Mouse (Mus musculus) kidney, embryonic 14.5 days (tissue): ENCODE measurements around the gene Pigh. TPM values are rescaled to one million over a fixed set of nuclear protein-coding genes. Genes with fewer than 3 reads are reported as not detected.
A peak's percentile ranks its signal among the peaks of the same experiment; 100 is the strongest.

Experiments
- ATAC-seq: fragments of 200-750 bp; cut with Nextera tagmentation; 2 replicates; pipeline ENCODE4 v1.8.0; 2017; ENCODE audit warnings: moderate number of reproducible peaks, mild to moderate bottlenecking, moderate TSS enrichment, moderate library complexity; ENCODE audit not compliant: low FRiP score, low TSS enrichment
- H3K27ac ChIP-seq: fragments of 300-500 bp; sonication (generic); 2 replicates; pipeline ENCODE4 v1.5.1; 2014; ENCODE audit warnings: low read depth, mild to moderate bottlenecking, low read length, moderate library complexity, mixed read lengths
- H3K27me3 ChIP-seq: fragments of 300-500 bp; sonication (generic); 2 replicates; pipeline ENCODE4 v1.6.1; 2014; ENCODE audit warnings: mild to moderate bottlenecking, low read length; ENCODE audit not compliant: control insufficient read depth, insufficient read depth
- H3K36me3 ChIP-seq: fragments of 300-500 bp; sonication (generic); 2 replicates; pipeline ENCODE4 v1.6.1; 2014; ENCODE audit warnings: low read length, mixed read lengths; ENCODE audit not compliant: control insufficient read depth, insufficient read depth
- H3K4me1 ChIP-seq: fragments of 300-500 bp; sonication (generic); 2 replicates; pipeline ENCODE4 v1.6.1; 2014; ENCODE audit warnings: low read length, mixed read lengths; ENCODE audit not compliant: control insufficient read depth, insufficient read depth
- H3K4me2 ChIP-seq: fragments of 300-500 bp; sonication (generic); replicated peaks from 2 replicates; pipeline ENCODE4 v1.6.1; 2014; ENCODE audit warnings: low read depth, mild to moderate bottlenecking, low read length
- H3K4me3 ChIP-seq: fragments of 300-500 bp; sonication (generic); 2 replicates; pipeline ENCODE4 v1.5.1; 2014; ENCODE audit warnings: mild to moderate bottlenecking, low read length
- H3K9ac ChIP-seq: fragments of 300-500 bp; sonication (generic); 2 replicates; pipeline ENCODE4 v1.6.1; 2014; ENCODE audit warnings: low read depth, mild to moderate bottlenecking, low read length, moderate library complexity
- H3K9me3 ChIP-seq: fragments of 300-500 bp; sonication (generic); 2 replicates; pipeline ENCODE4 v1.6.1; 2016; ENCODE audit warnings: low read length; ENCODE audit not compliant: control insufficient read depth
- WGBS: fragments of 180-500 bp; shearing (Covaris S2); extraction: QIAGEN DNeasy Blood & Tissue Kit; methylation state at CpG from one replicate; pipeline ENCODE4 v1.1.7; 2014; 5-methylcytosine and 5-hydroxymethylcytosine counted together
- polyA plus RNA-seq: library from polyadenylated mRNA; unstranded; fragments of >200 nt; fragmentation: Nextera tagmentation; extraction: Ambion mirVana; gene quantifications from 2 replicates; pipeline ENCODE4 v1.2.1, GENCODE M21; 2014

Gene Pigh
- polyA plus RNA-seq, result 27.1 and 36.4 TPM in 2 replicates

GRCm38 (mm10) chr12:79089182-79089812 lies at the start of gene Pigh:
Gene Pigh (minus strand): TSS chr12:79089651.
- H3K27me3 ChIP-seq, result no peaks in the 10 kb centered on the region
- H3K4me3 ChIP-seq, result peak within 1 kb of the TSS; percentile 73
- peak; percentile 98 for ATAC-seq
- H3K4me1 ChIP-seq, result no peaks in the 10 kb centered on the region
- H3K9ac ChIP-seq, result peak within 1 kb of the TSS; percentile 80
- H3K36me3 ChIP-seq, result no peaks in the 10 kb centered on the region
- H3K9me3 ChIP-seq, result no peaks in the 10 kb centered on the region
- H3K27ac ChIP-seq, result no peak within 1 kb of the TSS
- peak within 1 kb of the TSS; percentile 51 for H3K4me2 ChIP-seq
- WGBS, result under 1% methylated on average over 53 of the region's 53 CpGs

GRCm38 (mm10) chr12:79138999-79139398 lies 49.5 kb upstream of the Pigh start:
- ATAC-seq, result no peak
- Histone ChIP-seq H3K36me3 (no peaks in the 10 kb centered on the region), H3K9me3 (no peaks in the 10 kb centered on the region), H3K27me3 (no peaks in the 10 kb centered on the region), H3K4me2 (no peak overlapping the region), H3K4me3 (no peak overlapping the region), H3K9ac (no peak overlapping the region), H3K4me1 (no peaks in the 10 kb centered on the region), H3K27ac (no peak overlapping the region)

- H3K4me2 ChIP-seq, result no peak overlapping the region
- no peaks in the 10 kb centered on the region for H3K9me3 ChIP-seq
- H3K27me3 ChIP-seq, result peaks cover 13% of the 10 kb centered on the region
- H3K4me1 ChIP-seq, result no peaks in the 10 kb centered on the region
- 71% methylated on average over 7 of the region's 7 CpGs for WGBS
- no peaks in the 10 kb centered on the region for H3K36me3 ChIP-seq
- ATAC-seq, result no peak
- H3K9ac ChIP-seq, result no peak overlapping the region
- no peak overlapping the region for H3K27ac ChIP-seq
- H3K4me3 ChIP-seq, result no peak overlapping the region
Observed at GRCm38 (mm10) chr12:79136949-79137348, 47.5 kb upstream of the Pigh start.

GRCm38 (mm10) chr12:79135105-79135504 lies 45.7 kb upstream of the Pigh start:
- Histone ChIP-seq H3K4me2 (no peak overlapping the region), H3K9me3 (no peaks in the 10 kb centered on the region)

GRCm38 (mm10) chr12:79134676-79135075 lies 45.2 kb upstream of the Pigh start:
- no peak for ATAC-seq
- Histone ChIP-seq H3K27me3 (peaks cover 30% of the 10 kb centered on the region), H3K9ac (no peak overlapping the region), H3K4me1 (no peaks in the 10 kb centered on the region), H3K4me2 (no peak overlapping the region), H3K36me3 (no peaks in the 10 kb centered on the region), H3K9me3 (no peaks in the 10 kb centered on the region), H3K27ac (no peak overlapping the region; the same call in 1 of the 2 replicates), H3K4me3 (no peak overlapping the region)
- 45% methylated on average over 8 of the region's 8 CpGs for WGBS

More at GRCm38 (mm10) chr12:79135105-79135504, 45.7 kb upstream of the Pigh start:
- Histone ChIP-seq H3K4me3 (no peak overlapping the region), H3K4me1 (no peaks in the 10 kb centered on the region), H3K9ac (no peak overlapping the region), H3K27me3 (peaks cover 30% of the 10 kb centered on the region), H3K36me3 (no peaks in the 10 kb centered on the region), H3K27ac (no peak overlapping the region; the same call in 1 of the 2 replicates)
- WGBS, result 29% methylated on average over 4 of the region's 4 CpGs
- ATAC-seq, result no peak

DNA sequence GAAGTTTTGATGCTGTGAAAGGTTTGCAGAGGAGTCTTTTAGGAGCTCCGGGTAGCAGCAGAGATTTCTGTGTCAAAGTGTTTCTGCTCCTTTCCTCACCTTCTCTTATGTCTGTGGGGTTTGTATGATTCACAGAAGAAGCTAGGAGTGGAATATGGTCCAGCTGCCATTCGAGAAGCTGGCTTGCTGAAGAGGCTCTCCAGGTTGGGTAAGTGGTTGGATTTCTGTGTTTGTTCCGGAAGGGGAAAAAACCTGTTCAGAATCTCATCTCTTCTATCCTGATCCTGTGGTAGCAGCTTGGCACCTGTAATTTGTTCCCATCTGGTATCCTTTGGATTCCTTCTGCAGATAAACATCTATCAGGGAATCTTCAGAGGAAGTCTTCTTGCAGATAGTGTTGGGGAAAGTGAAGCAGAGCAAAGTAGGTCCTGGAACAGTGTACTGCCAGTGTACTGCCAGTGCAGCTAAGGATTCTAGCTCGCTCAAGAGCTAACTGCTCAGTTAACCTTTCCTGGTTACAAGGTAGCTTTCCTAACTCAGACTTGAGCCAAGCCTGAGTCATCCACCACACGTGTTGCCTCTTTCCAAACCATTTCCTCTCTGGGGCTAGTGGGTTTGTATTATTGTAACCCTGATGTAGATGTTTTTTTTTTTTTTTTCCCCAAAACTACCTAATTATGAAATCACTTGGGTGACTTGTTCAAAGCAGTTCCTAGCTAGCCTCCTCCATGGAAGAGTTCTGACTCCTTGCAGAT lies 42.4 kb upstream of the Pigh start:
- no peak overlapping the region for H3K9ac ChIP-seq
- no peaks in the 10 kb centered on the region for H3K4me1 ChIP-seq
- no peak overlapping the region for H3K27ac ChIP-seq
- WGBS, result 23% methylated on average over 5 of the region's 5 CpGs
- H3K9me3 ChIP-seq, result no peaks in the 10 kb centered on the region
- no peaks in the 10 kb centered on the region for H3K36me3 ChIP-seq
- H3K27me3 ChIP-seq, result peaks cover 32% of the 10 kb centered on the region
- no peak for ATAC-seq
- H3K4me2 ChIP-seq, result peak overlapping the region; percentile 49; the same call in 1 of the 2 replicates
- peak overlapping the region; percentile 31; the same call in 1 of the 2 replicates for H3K4me3 ChIP-seq

- Histone ChIP-seq H3K4me3 (peak overlapping the region; percentile 31), H3K27me3 (peaks cover 32% of the 10 kb centered on the region), H3K9ac (peak overlapping the region; percentile 24), H3K4me2 (peak overlapping the region; percentile 49), H3K9me3 (no peaks in the 10 kb centered on the region), H3K36me3 (no peaks in the 10 kb centered on the region), H3K4me1 (no peaks in the 10 kb centered on the region), H3K27ac (no peak overlapping the region)
- WGBS, result 0% methylated on average over 22 of the region's 22 CpGs
- ATAC-seq, result no peak
Observed at GRCm38 (mm10) chr12:79131178-79131675, 41.8 kb upstream of the Pigh start.

DNA sequence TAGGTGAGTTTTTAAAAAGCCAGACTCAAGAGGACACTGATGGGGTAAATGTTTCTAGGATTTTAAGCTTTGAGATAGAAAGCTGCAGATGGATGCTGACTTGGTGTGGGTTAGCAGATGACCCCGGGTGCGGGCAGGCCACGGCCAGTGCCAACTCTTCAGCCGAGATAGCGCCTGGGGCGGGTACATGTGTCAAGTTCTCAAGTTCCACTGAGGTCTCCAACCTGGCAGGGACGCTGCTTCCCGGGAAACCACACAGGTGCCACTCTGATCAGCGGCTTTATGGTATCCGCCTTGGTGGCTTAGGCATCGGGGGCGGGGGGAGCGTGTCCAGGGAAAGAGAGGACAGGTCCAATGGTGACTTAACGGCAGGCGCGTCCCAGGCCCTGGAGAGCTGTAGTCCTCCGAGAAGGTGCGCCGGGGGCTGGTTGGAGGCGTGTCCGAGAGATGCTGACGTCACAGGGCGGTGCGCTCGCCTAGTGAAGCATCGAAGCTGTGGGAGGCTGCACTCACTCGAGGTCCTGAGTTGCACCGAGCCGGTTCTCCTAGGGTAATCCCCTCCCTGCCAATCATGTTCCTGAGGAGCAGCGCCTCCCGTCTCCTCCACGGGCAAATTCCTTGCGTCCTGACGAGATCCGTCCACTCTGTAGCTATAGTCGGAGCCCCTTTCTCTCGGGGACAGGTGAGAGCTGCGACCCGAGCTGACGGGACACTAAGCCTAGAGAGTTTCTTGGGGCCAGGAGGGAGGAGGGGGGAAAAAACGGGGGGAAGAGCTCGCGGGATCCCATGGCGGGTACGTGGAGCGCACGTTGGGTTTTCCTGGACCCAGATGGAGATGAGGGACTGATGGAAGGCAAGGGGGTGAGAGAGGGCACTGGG lies 41.1 kb upstream of the Pigh start, which contains the start of gene Arg2:
Gene Arg2 (plus strand): TSS at position 479 of the 879 bp plus-strand sequence.
- Histone ChIP-seq H3K4me2 (peak within 1 kb of the TSS; percentile 49), H3K36me3 (no peaks in the 10 kb centered on the region), H3K4me3 (peak within 1 kb of the TSS; percentile 31), H3K27ac (no peak within 1 kb of the TSS), H3K9ac (peak within 1 kb of the TSS; percentile 24), H3K9me3 (no peaks in the 10 kb centered on the region), H3K4me1 (no peaks in the 10 kb centered on the region), H3K27me3 (peaks cover 32% of the 10 kb centered on the region)
- ATAC-seq, result peak; percentile 98
- under 1% methylated on average over 47 of the region's 47 CpGs for WGBS
